Mouse (Mus musculus): Measurements from ENCODE around the gene Actr8. TPM values are rescaled to one million over a fixed set of nuclear protein-coding genes. Genes with fewer than 3 reads are reported as not detected.

The Actr8 gene
- total RNA-seq, 2 experiments from 2014 or later, result 65.9 to 70.9 TPM

GRCm38 (mm10) chr14:29988337-29988736 is 10.2 kb downstream of the Actr8 start:
- intact Hi-C loops (cut with DNase I), result loop anchor here (10.0 kb wide), 1 partner anchor 496 kb away; no protein-coding TSS in a partner anchor

GRCm38 (mm10) chr14:29994976-29995375 is 16.8 kb downstream of the Actr8 start:
- intact Hi-C loops (cut with DNase I), result no loop called here
- DNase-seq, result no peak

More at GRCm38 (mm10) chr14:29988337-29988736, 10.2 kb downstream of the Actr8 start:
- DNase-seq, result no peak

- DNase-seq, result no peak
- intact Hi-C loops (cut with DNase I), result no loop called here
These were observed 18.0 kb downstream of the Actr8 start for GRCm38 (mm10) chr14:29996000-29996751.

- intact Hi-C loops (cut with DNase I), result no loop called here
- DNase-seq, result no peak
These were observed 19.2 kb downstream of the Actr8 start for GRCm38 (mm10) chr14:29997345-29997744.

- intact Hi-C loops (cut with DNase I), result no loop called here
- DNase-seq, result no peak
These were observed 20.8 kb downstream of the Actr8 start for GRCm38 (mm10) chr14:29998747-29999474.

GRCm38 (mm10) chr14:29999475-29999811 is 21.3 kb downstream of the Actr8 start:
- intact Hi-C loops (cut with DNase I), result no loop called here
- no peak for DNase-seq

- intact Hi-C loops (cut with DNase I), result no loop called here
- DNase-seq, result peak; percentile 69
These were observed 30.8 kb downstream of the Actr8 start, which contains the start of the genes Il17rb and Chdh for GRCm38 (mm10) chr14:30008733-30009575. Gene Il17rb, minus strand, starts transcription at chr14:30008896. Gene Chdh, plus strand, starts transcription at chr14:30009023.

GRCm38 (mm10) chr14:30009864-30010560 is 31.9 kb downstream of the Actr8 start:
- intact Hi-C loops (cut with DNase I), result no loop called here
- peak; percentile 82 for DNase-seq

GRCm38 (mm10) chr14:30011886-30012560 is 33.9 kb downstream of the Actr8 start:
- peak; percentile 56 for DNase-seq

GRCm38 (mm10) chr14:30014487-30014886 is 36.4 kb downstream of the Actr8 start:
- DNase-seq, result no peak

More at GRCm38 (mm10) chr14:30011886-30012560, 33.9 kb downstream of the Actr8 start:
- intact Hi-C loops (cut with DNase I), result no loop called here

GRCm38 (mm10) chr14:30015008-30015407 is 36.9 kb downstream of the Actr8 start:
- no peak for DNase-seq
- intact Hi-C loops (cut with DNase I), result no loop called here

More at GRCm38 (mm10) chr14:30014487-30014886, 36.4 kb downstream of the Actr8 start:
- intact Hi-C loops (cut with DNase I), result no loop called here

GRCm38 (mm10) chr14:30016666-30017065 is 38.5 kb downstream of the Actr8 start:
- intact Hi-C loops (cut with DNase I), result no loop called here
- DNase-seq, result no peak

GRCm38 (mm10) chr14:30017794-30018462 is 39.8 kb downstream of the Actr8 start:
- intact Hi-C loops (cut with DNase I), result no loop called here
- no peak for DNase-seq

GRCm38 (mm10) chr14:30018463-30018801 is 40.3 kb downstream of the Actr8 start:
- intact Hi-C loops (cut with DNase I), result no loop called here
- no peak for DNase-seq

GRCm38 (mm10) chr14:30018846-30019245 is 40.7 kb downstream of the Actr8 start:
- DNase-seq, result no peak
- intact Hi-C loops (cut with DNase I), result no loop called here

GRCm38 (mm10) chr14:30019375-30019774 is 41.2 kb downstream of the Actr8 start:
- DNase-seq, result no peak
- intact Hi-C loops (cut with DNase I), result no loop called here

- DNase-seq, result no peak
- intact Hi-C loops (cut with DNase I), result no loop called here
These were observed 41.8 kb downstream of the Actr8 start for GRCm38 (mm10) chr14:30019792-30020575.

- intact Hi-C loops (cut with DNase I), result no loop called here
- no peak for DNase-seq
These were observed 44.3 kb downstream of the Actr8 start for GRCm38 (mm10) chr14:30022471-30022870.

Measured in left cerebral cortex, postnatal 4 days (tissue).